Mouse (Mus musculus) olfactory bulb, adult 2 months (tissue): ENCODE measurements around the gene Map4.

Experiments used
- CTCF ChIP-seq: fragments of 200-500 bp; IDR thresholded peaks from 2 replicates; pipeline ENCODE4 v1.5.1; 2012; ENCODE audit warnings: low read depth, mild to moderate bottlenecking, low read length, moderate library complexity; ENCODE audit not compliant: insufficient read depth
- POLR2A ChIP-seq: fragments of 200-500 bp; IDR thresholded peaks from 2 replicates; pipeline ENCODE4 v1.6.1; 2012; ENCODE audit warnings: mild to moderate bottlenecking, low read depth, low read length, moderate library complexity; ENCODE audit not compliant: insufficient read depth

DNA sequence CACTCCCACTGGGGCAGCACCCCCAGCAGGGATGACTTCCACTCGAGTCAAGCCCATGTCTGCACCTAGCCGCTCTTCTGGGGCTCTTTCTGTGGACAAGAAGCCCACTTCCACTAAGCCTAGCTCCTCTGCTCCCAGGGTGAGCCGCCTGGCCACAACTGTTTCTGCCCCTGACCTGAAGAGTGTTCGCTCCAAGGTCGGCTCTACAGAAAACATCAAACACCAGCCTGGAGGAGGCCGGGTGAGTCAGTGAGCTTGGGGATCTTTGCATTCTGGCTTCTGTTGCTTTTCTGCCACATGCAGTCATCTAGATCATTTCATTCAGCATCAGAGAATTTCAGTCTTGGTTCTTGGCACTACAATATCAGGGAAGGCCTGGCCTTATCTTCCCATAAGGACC is 137.5 kb downstream of the Map4 start:
- TF ChIP-seq POLR2A: no peak
- no peak for TF ChIP-seq CTCF
